17 mouse cellular contexts compared by ENCODE assay signal in genomic region chr10:63038571-63039320, GRCm38 (mm10). TPM values are rescaled to one million over a fixed set of nuclear protein-coding genes. Genes with fewer than 3 reads are reported as not detected.
DNase-seq lines count a peak whose midpoint lies in the region; ATAC-seq and TF ChIP-seq lines count a peak whose summit lies in the region.
"Had no signal": no experiment of that assay in that cellular context is flagged by ENCODE, and none has a peak within 500 bp of the region (broad histone marks: within the 10 kb centered on the region; RNA-seq: fewer than 3 reads in every experiment).

No protein-coding gene starts in this region.

- peak overlapping the region; percentile 2; the same call in 1 of the 2 replicates for H3K4me3 ChIP-seq in ES-Bruce4 (ENCODE audit: low read depth, low read length)
- no peak overlapping the region for H3K4me3 ChIP-seq in intestine, embryonic 14.5 days (ENCODE audit: low read depth, low read length)
- H3K4me3 ChIP-seq in kidney, postnatal 0 days (replicated peaks; ENCODE audit: low read depth, low read length), result no peak overlapping the region
- peak overlapping the region; percentile 69 for H3K4me3 ChIP-seq in small intestine, adult 2 months (ENCODE audit: low read depth, low read length)
- no peak overlapping the region for H3K4me3 ChIP-seq in gastrocnemius, adult 2 months
- H3K4me3 ChIP-seq: heart, embryonic 12.5 days; layer of hippocampus, adult 2 months; limb, embryonic 13.5 days; midbrain, embryonic 15.5 days had no signal

- 56% methylated on average over 14 of the region's 14 CpGs for WGBS in intestine, embryonic 14.5 days
- WGBS in kidney, postnatal 0 days, result 56% methylated on average over 14 of the region's 14 CpGs
- WGBS in small intestine, adult 2 months, result 38% methylated on average over 14 of the region's 14 CpGs

- no peaks in the 10 kb centered on the region for H3K27me3 ChIP-seq in ES-Bruce4 (ENCODE audit: control insufficient read depth, insufficient read depth, low read length, poor library complexity, severe bottlenecking)
- no peaks in the 10 kb centered on the region for H3K27me3 ChIP-seq in intestine, embryonic 14.5 days (replicated peaks; ENCODE audit: control insufficient read depth, insufficient read depth, low read length)
- H3K27me3 ChIP-seq in kidney, postnatal 0 days (ENCODE audit: insufficient read depth, low read length), result no peaks in the 10 kb centered on the region
- no peaks in the 10 kb centered on the region for H3K27me3 ChIP-seq in small intestine, adult 2 months (ENCODE audit: control insufficient read depth, insufficient read depth, low read length)
- H3K27me3 ChIP-seq: CH12.LX; heart, embryonic 12.5 days; limb, embryonic 13.5 days; midbrain, embryonic 15.5 days; Patski had no signal

- no peaks in the 10 kb centered on the region for H3K9me3 ChIP-seq in ES-Bruce4 (replicated peaks; ENCODE audit: control insufficient read depth, insufficient read depth, low read length, poor library complexity, severe bottlenecking)
- no peaks in the 10 kb centered on the region for H3K9me3 ChIP-seq in intestine, embryonic 14.5 days (ENCODE audit: control insufficient read depth, low read length)
- no peaks in the 10 kb centered on the region for H3K9me3 ChIP-seq in kidney, postnatal 0 days (replicated peaks; ENCODE audit: low read length)
- H3K9me3 ChIP-seq: heart, embryonic 12.5 days; limb, embryonic 13.5 days; midbrain, embryonic 15.5 days had no signal

- H3K9ac ChIP-seq in ES-Bruce4 (ENCODE audit: low read depth, poor library complexity, severe bottlenecking), result no peak overlapping the region
- no peak overlapping the region for H3K9ac ChIP-seq in intestine, embryonic 14.5 days (ENCODE audit: low read length)
- H3K9ac ChIP-seq in kidney, postnatal 0 days (ENCODE audit: low read depth, low read length), result no peak overlapping the region
- H3K9ac ChIP-seq: heart, embryonic 12.5 days; limb, embryonic 13.5 days; midbrain, embryonic 15.5 days had no signal

- no peak for TF ChIP-seq CTCF in ES-Bruce4 (IDR thresholded peaks at IDR 0.05; ENCODE audit: low read depth, low read length)
- TF ChIP-seq CTCF in kidney, postnatal 0 days (IDR thresholded peaks at IDR 0.05; ENCODE audit: low read depth), result no peak
- TF ChIP-seq CTCF in small intestine, adult 2 months (IDR thresholded peaks at IDR 0.05; ENCODE audit: extremely low read depth, insufficient read length, insufficient replicate concordance, low read depth, low read length), result no peak
- no peak for TF ChIP-seq CTCF in gastrocnemius, adult 2 months (IDR thresholded peaks at IDR 0.05)

- DNase-seq in intestine, embryonic 14.5 days (ENCODE audit: low spot score), result no peak
- no peak for DNase-seq in kidney, postnatal 0 days (ENCODE audit: low spot score)
- no peak for DNase-seq in frontal cortex, postnatal 10 days (ENCODE audit: low spot score in 2 of 2)
- DNase-seq in gastrocnemius, adult 2 months, result no peak
- DNase-seq: cerebellum, postnatal 25 days; heart, postnatal 36 days; thymus, adult 2 months had no signal

- H3K27ac ChIP-seq in ES-Bruce4 (ENCODE audit: insufficient read depth, low read length), result no peak overlapping the region
- H3K27ac ChIP-seq in intestine, embryonic 14.5 days (ENCODE audit: low read depth), result no peak overlapping the region
- peak overlapping the region; percentile 31; the same call in 1 of the 2 replicates for H3K27ac ChIP-seq in kidney, postnatal 0 days
- H3K27ac ChIP-seq in small intestine, adult 2 months (ENCODE audit: insufficient read depth, low read depth, low read length), result peak overlapping the region; percentile 89
- H3K27ac ChIP-seq in gastrocnemius, adult 2 months, result no peak overlapping the region
- H3K27ac ChIP-seq: layer of hippocampus, adult 2 months; limb, embryonic 13.5 days; midbrain, embryonic 15.5 days had no signal

- H3K4me2 ChIP-seq in intestine, embryonic 14.5 days (ENCODE audit: low read length), result no peak overlapping the region
- peak overlapping the region; percentile 19; the same call in 1 of the 2 replicates for H3K4me2 ChIP-seq in kidney, postnatal 0 days (ENCODE audit: low read length)
- H3K4me2 ChIP-seq: heart, embryonic 12.5 days; limb, embryonic 13.5 days; midbrain, embryonic 15.5 days had no signal

- H3K4me1 ChIP-seq in ES-Bruce4 (ENCODE audit: control insufficient read depth, insufficient read depth, low read length), result no peaks in the 10 kb centered on the region
- no peaks in the 10 kb centered on the region for H3K4me1 ChIP-seq in intestine, embryonic 14.5 days (replicated peaks; ENCODE audit: control insufficient read depth, insufficient read depth, low read length)
- H3K4me1 ChIP-seq in kidney, postnatal 0 days (replicated peaks; ENCODE audit: insufficient read depth, low read length), result no peaks in the 10 kb centered on the region
- peaks cover 5% of the 10 kb centered on the region; the same call in 1 of the 2 replicates for H3K4me1 ChIP-seq in small intestine, adult 2 months (ENCODE audit: control insufficient read depth, insufficient read depth, insufficient read length, low read length)
- H3K4me1 ChIP-seq: limb, embryonic 13.5 days; midbrain, embryonic 15.5 days had no signal

- intact Hi-C loops in gastrocnemius, adult 2 months (cut with DNase I), result no loop called here

- no peak for TF ChIP-seq EP300 in ES-Bruce4 (IDR thresholded peaks at IDR 0.05; ENCODE audit: insufficient read depth, low read depth, low read length)

- H3K36me3 ChIP-seq in ES-Bruce4 (ENCODE audit: control insufficient read depth, insufficient read depth, low read length, poor library complexity, severe bottlenecking), result no peaks in the 10 kb centered on the region
- H3K36me3 ChIP-seq in intestine, embryonic 14.5 days (ENCODE audit: control insufficient read depth, insufficient read depth, low read length), result no peaks in the 10 kb centered on the region
- no peaks in the 10 kb centered on the region for H3K36me3 ChIP-seq in kidney, postnatal 0 days (ENCODE audit: insufficient read depth, low read length)
- H3K36me3 ChIP-seq in small intestine, adult 2 months (ENCODE audit: control insufficient read depth, insufficient read depth, low read length), result no peaks in the 10 kb centered on the region
- H3K36me3 ChIP-seq: heart, embryonic 12.5 days; limb, embryonic 13.5 days; midbrain, embryonic 15.5 days had no signal

- peak; percentile 56; the same call in 1 of the 2 replicates for ATAC-seq in intestine, embryonic 14.5 days (replicated peaks; ENCODE audit: low FRiP score, low TSS enrichment, low read depth)
- peak; percentile 68; the same call in 1 of the 2 replicates for ATAC-seq in kidney, postnatal 0 days (replicated peaks; ENCODE audit: low FRiP score, low read depth)
- ATAC-seq in inflammation-experienced regulatory T-cells, adult 6 months, result no peak
- ATAC-seq: hindbrain, embryonic 16.5 days; midbrain, embryonic 15.5 days; Patski had no signal

- TF ChIP-seq POLR2A in ES-Bruce4 (IDR thresholded peaks at IDR 0.05; ENCODE audit: insufficient read depth, low read length), result no peak
- TF ChIP-seq POLR2A in small intestine, adult 2 months (IDR thresholded peaks at IDR 0.05; ENCODE audit: low read depth, low read length), result peak; percentile 81

RNA-seq across cellular contexts. Expression of gene Pbld2, which starts 14.6 kb away (rescaled TPM):
- 0.79 and 1.3 TPM in 2 replicates for polyA plus RNA-seq in ES-Bruce4 (2011; ENCODE audit: insufficient read depth, insufficient read length, low read depth, missing spikeins)
- 1.3 and 2.5 TPM in 2 replicates for polyA plus RNA-seq in intestine, embryonic 14.5 days (2014; fragmentation: Nextera tagmentation; extraction: Ambion mirVana)
- polyA plus RNA-seq in kidney, postnatal 0 days (2015; fragmentation: Nextera tagmentation; extraction: Ambion mirVana), result 11.6 and 12.6 TPM in 2 replicates
- 21.8 and 34.1 TPM in 2 replicates for polyA plus RNA-seq in small intestine, adult 2 months (2012; rRNA removed)
- under 1 TPM in 2 of 3 experiments, not detected in 1; 0.51 to 0.98 TPM for polyA plus RNA-seq in inflammation-experienced regulatory T-cells, adult 6 months (2017; shearing (Covaris generic))
- total RNA-seq in gastrocnemius, adult 2 months (2021), result 1 to 10 TPM; 2.8 to 5.4 TPM

RNA-seq across cellular contexts. Expression of gene Hnrnph3, which starts 14.7 kb away (rescaled TPM):
- polyA plus RNA-seq in ES-Bruce4 (2011; ENCODE audit: insufficient read depth, insufficient read length, low read depth, missing spikeins), result 121 and 135 TPM in 2 replicates
- polyA plus RNA-seq in intestine, embryonic 14.5 days (2014; fragmentation: Nextera tagmentation; extraction: Ambion mirVana), result 55.8 and 60.5 TPM in 2 replicates
- 56.7 and 57.8 TPM in 2 replicates for polyA plus RNA-seq in kidney, postnatal 0 days (2015; fragmentation: Nextera tagmentation; extraction: Ambion mirVana)
- polyA plus RNA-seq in small intestine, adult 2 months (2012; rRNA removed), result 2.7 and 9.4 TPM in 2 replicates
- polyA plus RNA-seq in inflammation-experienced regulatory T-cells, adult 6 months (2017; shearing (Covaris generic)), result 100 to 1,000 TPM in 1 of 3 experiments, 10 to 100 TPM in 2; 61.1 to 117 (median 97.4) TPM
- 10 to 100 TPM; 21.6 to 25.4 TPM for total RNA-seq in gastrocnemius, adult 2 months (2021)

RNA-seq across cellular contexts. Expression of gene Pbld1, which starts 21.2 kb away (rescaled TPM):
- not detected in 2 replicates for polyA plus RNA-seq in ES-Bruce4 (2011; ENCODE audit: insufficient read depth, insufficient read length, low read depth, missing spikeins)
- 0.95 and 1.8 TPM in 2 replicates for polyA plus RNA-seq in intestine, embryonic 14.5 days (2014; fragmentation: Nextera tagmentation; extraction: Ambion mirVana)
- 13.7 and 16.0 TPM in 2 replicates for polyA plus RNA-seq in kidney, postnatal 0 days (2015; fragmentation: Nextera tagmentation; extraction: Ambion mirVana)
- 4.7 and 6.7 TPM in 2 replicates for polyA plus RNA-seq in small intestine, adult 2 months (2012; rRNA removed)
- under 1 TPM in 2 of 3 experiments, not detected in 1; 0.15 to 0.21 TPM for polyA plus RNA-seq in inflammation-experienced regulatory T-cells, adult 6 months (2017; shearing (Covaris generic))
- 1 to 10 TPM in 1 of 2 experiments, under 1 TPM in 1; 0.66 to 1.1 TPM for total RNA-seq in gastrocnemius, adult 2 months (2021)

RNA-seq across cellular contexts. Expression of gene Rufy2, which starts 58.7 kb away (rescaled TPM):
- polyA plus RNA-seq in ES-Bruce4 (2011; ENCODE audit: insufficient read depth, insufficient read length, low read depth, missing spikeins), result 30.7 and 32.0 TPM in 2 replicates
- polyA plus RNA-seq in intestine, embryonic 14.5 days (2014; fragmentation: Nextera tagmentation; extraction: Ambion mirVana), result 20.0 and 22.8 TPM in 2 replicates
- 20.8 and 21.5 TPM in 2 replicates for polyA plus RNA-seq in kidney, postnatal 0 days (2015; fragmentation: Nextera tagmentation; extraction: Ambion mirVana)
- polyA plus RNA-seq in small intestine, adult 2 months (2012; rRNA removed), result 1.1 TPM in 2 replicates
- polyA plus RNA-seq in inflammation-experienced regulatory T-cells, adult 6 months (2017; shearing (Covaris generic)), result 10 to 100 TPM; 25.8 to 61.7 (median 43.9) TPM
- total RNA-seq in gastrocnemius, adult 2 months (2021), result 1 to 10 TPM; 3.8 to 4.7 TPM

Comparison
In these comparisons a context has a peak if more than half of its experiments do, and no peak if none do; other contexts are left out.
1. H3K27ac ChIP-seq: peak in kidney, postnatal 0 days (single experiment) and small intestine, adult 2 months (single experiment); none in ES-Bruce4 (single experiment), intestine, embryonic 14.5 days (single experiment) and gastrocnemius, adult 2 months (single experiment).
2. H3K4me3 ChIP-seq: peak in ES-Bruce4 (single experiment) and small intestine, adult 2 months (single experiment); none in intestine, embryonic 14.5 days (single experiment), kidney, postnatal 0 days (single experiment) and gastrocnemius, adult 2 months (single experiment).